Mouse (Mus musculus) urinary bladder, adult 18-20 months (tissue): Measurements from ENCODE around the gene Chst1.

Experiments
- DNase-seq, 2 experiments: peaks; one replicate each; pipeline ENCODE4 v3.0.0; 2022; ENCODE audit warnings: low spot score in 2 of 2, mixed read lengths in 2 of 2

Gene Chst1

DNA sequence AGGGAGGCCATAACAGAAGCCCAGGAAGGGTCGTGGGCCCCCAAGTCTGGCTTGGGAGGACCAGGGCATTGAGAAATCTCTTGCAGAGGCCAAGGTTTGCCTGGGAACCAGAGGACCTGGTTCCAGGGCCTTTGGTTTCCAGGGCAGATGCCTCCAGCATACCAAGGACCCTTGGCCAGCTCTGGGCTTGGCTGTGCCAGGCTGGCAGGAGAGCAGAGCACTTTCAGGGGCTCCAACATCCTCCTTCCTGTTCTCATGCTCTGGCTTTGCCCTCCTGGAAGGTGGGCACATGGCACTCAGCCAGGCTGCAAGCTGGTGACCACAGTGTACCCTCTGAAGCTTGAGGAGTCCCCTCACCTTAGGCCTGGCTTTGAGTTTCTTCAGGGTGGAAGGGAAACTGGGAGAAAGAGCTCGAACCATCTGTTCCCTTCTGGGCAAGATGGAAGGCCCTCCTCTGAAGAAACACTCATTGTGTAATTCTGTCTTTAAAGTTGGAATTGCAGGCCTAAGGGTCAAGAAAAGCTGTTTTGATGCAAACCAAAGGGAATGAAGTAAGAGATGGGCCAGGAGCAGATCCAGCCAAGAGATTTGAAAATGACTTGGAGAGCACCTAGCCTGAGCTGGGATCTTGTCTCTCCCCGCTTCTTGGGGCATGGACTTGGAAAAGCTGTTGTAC is 10.3 kb downstream of the Chst1 start:
- DNase-seq: no peak

DNA sequence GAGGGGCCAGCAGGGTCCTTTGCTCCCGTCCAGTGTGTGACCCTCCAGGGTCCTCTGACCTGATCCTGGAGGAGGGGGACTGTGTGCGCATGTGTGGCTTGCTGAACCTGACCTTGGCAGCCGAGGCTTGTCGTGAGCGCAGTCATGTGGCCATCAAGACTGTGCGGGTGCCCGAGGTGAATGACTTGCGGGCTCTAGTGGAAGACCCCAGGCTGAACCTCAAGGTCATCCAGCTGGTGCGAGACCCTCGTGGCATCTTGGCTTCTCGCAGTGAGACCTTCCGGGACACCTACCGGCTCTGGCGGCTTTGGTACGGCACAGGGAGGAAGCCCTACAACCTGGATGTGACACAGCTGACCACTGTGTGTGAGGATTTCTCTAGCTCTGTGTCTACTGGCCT is 14.1 kb downstream of the Chst1 start:
- DNase-seq: no peak

DNA sequence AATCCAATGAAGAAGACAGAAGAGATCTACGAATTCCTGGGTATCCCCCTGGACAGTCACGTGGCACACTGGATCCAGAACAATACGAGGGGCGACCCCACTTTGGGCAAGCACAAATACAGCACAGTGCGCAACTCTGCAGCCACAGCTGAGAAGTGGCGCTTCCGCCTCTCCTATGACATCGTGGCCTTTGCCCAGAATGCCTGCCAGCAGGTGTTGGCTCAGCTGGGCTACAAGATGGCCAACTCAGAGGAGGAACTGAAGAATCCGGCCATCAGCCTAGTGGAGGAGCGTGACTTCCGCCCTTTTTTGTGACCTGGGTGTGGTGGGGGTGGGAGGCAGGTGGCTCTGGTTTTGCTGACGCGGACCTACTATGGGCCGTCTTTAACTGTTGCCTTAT is 14.6 kb downstream of the Chst1 start:
- no peak for DNase-seq

DNA sequence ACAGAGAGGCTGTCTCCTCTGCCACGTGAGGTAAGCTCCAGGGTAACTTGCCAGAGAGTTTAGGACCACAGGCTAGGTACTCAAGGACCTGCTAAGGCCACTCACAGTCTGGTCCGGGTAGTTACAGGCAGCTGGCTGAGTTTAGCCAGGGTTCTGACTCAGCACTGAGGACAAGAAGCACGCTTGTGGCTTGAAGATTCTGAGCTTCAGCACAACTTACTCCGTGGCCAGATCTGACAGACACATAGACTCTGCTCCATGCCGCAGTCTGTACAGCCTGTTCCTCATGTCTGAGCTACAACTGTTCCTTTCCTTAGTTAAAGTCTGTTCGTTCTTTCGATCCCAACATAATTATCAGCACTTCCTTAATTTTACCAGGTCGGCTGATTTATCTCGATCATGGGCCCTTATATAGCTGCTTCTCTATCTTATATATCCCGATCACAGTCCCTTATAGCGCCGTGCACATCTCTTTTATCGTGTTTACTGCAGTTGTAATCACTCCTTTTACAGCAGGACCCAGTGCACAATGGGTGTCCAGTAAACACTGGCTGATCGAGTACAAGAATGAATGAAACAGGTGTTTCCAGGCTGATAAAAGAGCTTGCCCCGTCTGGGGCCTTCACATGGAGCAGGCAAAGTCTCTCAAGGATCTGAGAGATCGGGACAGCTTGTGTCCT is 17.7 kb downstream of the Chst1 start:
- no peak for DNase-seq

DNA sequence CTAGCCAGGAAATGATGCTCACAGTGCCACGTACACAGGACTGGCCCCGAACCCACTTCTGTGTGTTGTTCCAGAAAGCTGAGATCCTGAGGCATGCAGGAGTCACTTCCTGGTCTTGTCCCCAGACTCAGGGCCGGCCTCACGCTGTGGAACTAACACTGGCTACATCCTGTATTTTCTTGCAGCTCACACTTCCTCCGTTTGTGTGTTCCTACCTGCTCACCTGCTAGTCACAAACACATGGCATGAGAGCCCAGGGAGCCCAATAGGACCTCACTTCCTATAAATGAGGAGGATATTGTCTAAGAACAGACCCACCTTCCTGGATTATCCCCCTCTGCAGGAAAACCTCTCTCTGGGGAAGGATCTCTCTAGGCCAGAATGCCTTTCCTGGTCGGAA is 18.5 kb downstream of the Chst1 start:
- DNase-seq: no peak

DNA sequence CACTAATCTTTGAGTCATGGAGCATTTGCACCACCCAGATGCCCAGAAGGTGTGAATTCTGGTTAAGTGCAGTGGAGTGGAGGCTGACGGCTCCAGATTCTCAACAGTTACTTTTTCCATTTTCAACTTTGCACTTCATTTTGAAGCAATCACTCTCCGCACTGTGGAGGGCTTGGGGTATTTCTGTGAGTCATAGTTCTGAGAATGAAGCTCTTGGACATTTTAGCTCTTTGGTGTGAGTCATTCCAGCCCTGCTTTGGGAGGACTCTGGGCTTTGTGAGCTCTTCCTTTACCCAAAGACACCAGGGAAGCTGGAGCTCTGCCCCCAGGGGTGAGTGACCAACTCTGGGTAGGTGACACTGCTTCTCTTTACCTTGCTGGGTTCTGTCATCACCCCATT is 28.1 kb downstream of the Chst1 start:
- no peak for DNase-seq

DNA sequence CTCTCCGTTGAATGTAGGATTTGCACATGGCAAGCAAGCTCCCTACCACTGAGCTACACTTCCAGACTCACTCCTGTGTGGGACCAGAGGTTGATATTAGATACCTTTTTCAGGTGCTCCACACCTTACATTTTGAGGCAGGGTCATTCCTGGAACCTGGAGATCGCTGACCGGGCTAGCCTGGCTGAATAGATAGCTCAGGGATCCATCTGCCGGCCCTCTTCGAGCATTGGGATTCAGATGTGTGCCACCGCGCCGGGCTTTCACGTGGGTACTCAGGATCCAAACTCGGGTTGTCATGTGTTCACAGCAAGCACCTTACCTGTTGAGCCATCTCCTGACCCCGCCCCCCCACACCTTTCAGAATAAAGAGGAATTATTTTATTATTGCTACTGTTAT is 31.3 kb downstream of the Chst1 start:
- no peak for DNase-seq

DNA sequence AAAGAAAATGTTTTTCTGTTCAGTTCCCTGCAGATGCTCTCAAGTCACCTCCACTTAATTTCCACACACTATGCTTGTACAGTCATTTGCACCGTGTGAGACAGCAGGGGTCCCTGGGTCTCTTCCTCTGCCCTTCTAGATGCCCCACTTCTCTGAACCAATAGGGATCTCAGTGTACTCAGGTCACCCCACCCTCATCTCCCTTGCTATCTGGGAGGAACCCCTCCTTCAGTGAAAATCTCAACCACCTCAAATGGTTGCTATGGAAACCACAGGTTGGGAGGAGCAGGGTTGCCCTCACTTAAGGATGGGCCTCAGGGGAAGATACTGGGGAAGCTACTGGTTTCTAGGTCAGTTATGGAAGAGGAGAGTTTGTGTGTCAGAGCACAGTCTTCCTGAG is 32.5 kb downstream of the Chst1 start:
- no peak for DNase-seq

DNA sequence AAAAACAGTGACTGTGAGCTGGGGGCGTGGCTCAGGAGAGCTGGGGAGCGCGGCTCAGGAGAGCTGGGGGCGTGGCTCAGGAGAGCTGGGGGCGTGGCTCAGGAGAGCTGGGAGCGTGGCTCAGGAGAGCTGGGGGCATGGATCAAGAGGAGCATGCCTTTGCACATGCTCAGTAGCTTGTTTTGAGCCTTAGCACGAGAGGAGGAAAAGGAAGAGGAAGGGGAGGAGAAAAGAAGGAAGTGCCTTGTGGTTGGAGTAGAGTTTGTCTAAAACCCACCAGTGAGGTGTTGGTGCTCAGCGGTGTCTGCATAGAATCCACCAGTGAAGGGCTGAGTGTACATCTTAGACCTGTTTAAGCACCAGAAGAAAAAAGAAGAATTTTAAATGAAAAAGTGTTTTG is 41.0 kb downstream of the Chst1 start:
- no peak for DNase-seq

DNA sequence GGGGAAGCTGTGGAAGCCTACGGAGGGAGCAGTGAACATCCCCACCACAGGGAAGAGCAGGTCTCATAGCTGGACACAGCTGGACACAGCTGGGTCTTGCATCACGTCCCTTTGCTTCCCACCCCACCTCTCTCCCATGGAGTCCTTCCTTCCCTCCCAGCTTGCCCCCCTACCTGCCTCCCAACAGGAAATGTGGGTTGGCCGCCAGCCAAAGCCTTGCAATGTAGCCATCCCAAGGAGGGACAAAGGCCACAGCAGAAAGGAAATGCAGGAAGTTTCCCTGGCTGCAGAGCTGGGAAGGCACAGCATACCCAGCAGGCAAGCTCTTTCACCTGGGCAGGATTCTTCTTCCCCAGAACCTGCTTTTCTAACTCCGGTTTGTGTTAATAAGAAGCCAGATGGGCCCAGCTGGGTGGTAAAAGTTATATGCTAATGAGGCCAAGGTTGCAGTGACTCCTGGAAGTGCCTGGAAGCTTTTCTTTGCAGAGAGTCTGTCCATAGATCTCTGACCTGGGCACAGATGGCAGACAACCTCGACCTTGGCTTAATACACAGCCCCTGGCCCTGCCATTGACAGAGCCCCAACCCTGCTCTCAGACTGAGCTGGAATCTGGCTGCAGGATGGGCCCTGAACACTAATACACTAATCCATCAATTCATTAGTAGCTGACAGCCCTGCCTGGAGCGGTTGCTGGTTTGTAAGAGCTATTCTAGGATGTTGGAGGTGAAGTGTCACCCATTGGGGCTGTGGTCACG is 46.0 kb downstream of the Chst1 start:
- no peak for DNase-seq

DNA sequence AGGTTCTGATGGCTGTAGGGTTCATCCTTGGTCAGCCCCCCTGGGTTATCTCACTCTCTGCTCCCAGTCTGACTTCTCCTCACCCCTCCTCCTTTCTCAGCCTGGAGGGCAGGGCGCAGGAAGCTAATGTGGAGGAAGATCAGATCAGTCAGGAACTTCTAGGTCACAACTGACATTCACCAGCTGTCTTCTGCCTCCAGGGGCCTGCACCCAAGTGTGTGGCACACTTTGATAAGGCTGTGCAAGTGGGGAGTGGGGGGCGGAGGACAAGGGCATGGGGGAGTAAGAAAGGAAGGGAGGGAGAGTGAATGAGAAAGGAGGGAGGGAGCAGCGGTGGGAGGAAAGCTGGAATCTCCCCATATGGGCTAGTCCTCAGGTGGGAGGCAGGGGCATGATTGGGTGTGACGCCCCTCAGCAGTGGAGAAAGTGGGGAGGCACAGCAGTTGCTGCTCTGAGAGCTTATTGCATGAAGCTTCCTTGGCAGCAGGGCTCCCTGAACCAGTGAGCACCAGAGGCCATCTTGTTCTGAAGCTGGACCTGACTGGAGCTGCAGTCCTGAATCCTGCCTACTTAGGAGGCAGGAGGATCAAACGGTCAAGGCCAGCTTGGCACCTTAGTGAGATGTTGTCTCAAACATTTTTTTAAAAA is 49.8 kb downstream of the Chst1 start:
- DNase-seq: no peak

DNA sequence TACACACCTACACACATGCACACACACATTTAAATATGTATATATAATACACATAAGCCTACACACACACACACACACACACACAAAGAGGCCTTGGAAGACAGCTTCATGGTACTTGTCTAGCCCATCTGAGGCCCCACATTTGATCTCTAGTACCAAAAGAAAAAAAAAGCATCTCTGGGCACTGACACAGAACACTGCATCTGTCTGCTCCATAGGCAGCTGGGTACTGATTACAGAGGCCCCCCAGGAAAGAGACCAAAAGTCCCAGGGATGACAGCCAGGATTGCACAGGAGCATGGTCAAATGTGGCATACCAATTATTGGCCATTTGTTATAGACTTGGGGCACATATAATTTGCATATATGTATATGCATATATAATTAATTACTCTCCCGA is 50.9 kb downstream of the Chst1 start:
- no peak for DNase-seq

DNA sequence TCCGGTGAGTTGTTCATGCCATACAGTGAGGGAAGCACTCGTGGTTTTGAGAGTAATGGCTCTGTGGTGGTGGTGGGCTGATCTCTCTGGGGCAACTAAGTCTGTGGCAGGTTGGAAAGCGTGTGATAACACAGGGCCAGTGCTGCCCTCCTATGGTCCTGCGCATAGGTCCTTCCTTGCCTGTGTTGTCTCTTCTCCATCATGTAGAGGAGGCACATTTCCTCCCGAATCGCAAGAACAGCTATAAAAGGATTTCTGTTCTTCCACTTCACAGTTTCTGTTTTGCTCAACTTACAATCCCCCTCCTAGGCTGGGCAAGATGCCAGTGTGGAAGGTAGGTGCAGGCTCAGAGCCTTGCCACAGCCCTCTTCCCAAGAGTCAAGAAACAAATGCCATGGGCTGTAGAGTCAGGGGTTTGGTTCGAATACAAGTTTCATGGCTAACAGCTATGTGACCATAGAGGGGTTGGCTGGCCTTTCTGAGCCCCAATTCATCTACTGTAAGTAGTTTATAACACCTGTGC is 51.8 kb downstream of the Chst1 start:
- no peak for DNase-seq

DNA sequence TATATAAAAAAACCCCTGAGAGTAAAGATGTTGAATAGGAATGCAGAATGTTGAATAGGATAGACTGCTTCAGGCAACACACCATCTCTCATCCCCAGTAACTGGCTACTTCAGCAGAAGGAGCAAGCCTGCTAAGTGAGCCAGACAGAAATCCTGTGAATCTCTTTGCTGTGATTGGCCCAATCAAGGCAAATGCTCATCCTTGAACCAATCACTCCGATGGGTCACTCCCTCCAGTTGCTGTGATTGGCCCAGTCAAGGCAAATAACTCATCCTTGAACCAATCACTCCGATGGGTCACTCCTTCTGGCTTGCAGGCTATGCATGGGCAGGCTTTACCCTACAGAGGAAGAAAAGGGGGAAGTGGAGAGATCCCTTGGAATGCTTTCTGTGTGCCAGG is 57.7 kb downstream of the Chst1 start:
- no peak for DNase-seq

DNA sequence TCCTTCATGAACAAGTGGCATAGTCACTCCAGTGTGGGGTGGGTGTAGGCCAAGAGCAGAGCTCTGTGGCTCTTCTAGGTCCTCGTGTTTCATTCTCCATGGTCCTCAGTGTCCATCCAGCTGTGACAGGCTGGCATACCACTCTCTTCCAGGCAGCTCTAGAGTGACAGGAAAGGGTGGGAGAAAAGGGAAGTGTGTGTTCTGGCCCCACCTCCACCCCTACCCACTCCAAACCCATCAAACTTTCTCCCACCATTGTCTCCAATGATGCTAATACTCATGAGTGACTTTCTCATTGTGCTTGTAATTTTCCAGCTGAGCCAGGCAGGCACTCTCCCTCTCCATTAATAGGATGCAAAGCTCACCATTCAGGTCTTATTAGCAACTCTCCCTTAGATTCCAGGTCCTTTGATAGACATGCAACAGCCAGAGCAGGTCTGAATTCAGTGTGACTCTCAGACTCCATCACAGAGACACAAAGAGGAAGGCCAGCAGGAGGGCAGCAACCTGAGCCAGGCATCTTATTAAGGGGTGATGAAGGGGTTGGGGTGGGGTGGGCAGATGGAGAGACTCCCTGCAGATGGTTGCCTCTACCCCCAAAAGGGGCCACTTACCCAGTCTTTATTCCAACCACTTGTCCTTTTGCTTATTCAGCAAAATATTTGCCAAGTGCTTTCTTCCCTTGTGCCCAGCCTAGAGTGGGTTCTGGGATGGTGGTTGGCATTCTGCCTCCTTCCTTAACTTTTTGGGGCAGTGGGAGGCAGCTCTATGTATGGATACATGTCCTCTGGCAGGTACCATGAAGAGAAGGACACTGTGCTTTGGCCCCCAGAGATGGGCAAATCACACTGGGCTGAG is 59.0 kb downstream of the Chst1 start:
- DNase-seq: no peak

DNA sequence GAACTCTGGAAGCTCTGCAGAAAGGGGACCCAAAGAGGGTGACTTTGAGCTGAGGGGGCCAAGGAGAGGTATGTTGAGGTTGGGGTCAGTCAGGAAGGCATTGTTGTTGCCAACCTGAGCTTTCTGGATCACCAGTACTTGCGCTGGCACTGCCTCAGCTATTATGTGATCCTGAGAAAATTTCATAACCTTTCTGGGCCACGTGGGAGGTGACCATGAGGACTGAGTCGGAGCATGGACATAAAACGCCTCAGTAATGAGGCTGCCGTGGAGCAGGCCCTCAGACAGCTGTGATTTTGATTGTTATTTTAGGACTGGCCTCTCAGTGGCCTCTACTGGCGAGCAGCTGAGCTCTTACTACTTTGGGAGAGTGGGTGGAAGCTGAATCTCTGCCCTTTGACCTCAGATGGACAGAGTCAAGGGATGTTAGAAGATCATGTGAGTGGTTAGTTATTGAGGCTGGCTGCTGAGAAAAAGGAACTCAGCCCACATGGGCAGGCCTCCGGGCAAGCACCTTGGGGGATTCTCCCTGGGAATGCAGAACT is 60.1 kb downstream of the Chst1 start:
- DNase-seq: no peak

DNA sequence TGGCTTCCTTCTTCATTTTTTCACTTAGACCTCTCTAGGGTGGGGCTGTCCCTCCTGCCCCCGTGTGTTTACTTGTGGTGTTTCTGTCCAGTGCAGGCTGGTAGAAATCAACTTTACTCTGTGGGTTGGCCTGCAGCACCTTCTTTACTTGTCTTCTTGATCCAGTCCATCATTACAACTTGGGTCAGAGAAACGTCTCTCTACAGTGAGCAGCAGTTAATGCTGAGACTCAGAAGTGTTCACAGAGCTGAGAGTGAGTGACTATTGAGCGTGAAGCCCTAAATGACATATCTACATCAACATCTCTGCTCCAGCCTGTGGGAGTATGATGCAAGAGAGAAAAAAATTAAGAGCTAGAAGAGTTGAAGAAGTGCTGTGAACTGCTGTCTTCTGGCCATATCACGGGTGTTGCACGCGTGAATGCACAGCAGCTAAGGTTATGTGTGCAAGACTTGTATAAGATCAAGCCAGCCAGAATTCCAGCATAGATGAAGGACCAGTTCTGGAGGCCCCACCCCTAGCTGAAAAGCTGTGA is 63.1 kb downstream of the Chst1 start:
- no peak for DNase-seq
